Mouse (Mus musculus) lung, postnatal 0 days (tissue): ENCODE data around the gene Rab21.

Experiments used
- CTCF ChIP-seq: IDR thresholded peaks from 2 replicates; pipeline ENCODE4 v1.5.1; 2016; ENCODE audit warnings: antibody characterized with exemption, mild to moderate bottlenecking
- EP300 ChIP-seq: IDR thresholded peaks from 2 replicates; pipeline ENCODE4 v1.6.1; 2016; ENCODE audit warnings: antibody characterized with exemption, mild to moderate bottlenecking, control low read depth

- no peak for TF ChIP-seq CTCF
- TF ChIP-seq EP300 = no peak
These were observed 17.6 kb upstream of the Rab21 start for GRCm38 (mm10) chr10:115332997-115333396.
